Mouse (Mus musculus): ENCODE results near the gene Eif3i. TPM values are rescaled to one million over a fixed set of nuclear protein-coding genes. Genes with fewer than 3 reads are reported as not detected.
A peak's percentile ranks its signal among the peaks of the same experiment; 100 is the strongest.

Eif3i gene
- polyA plus RNA-seq, 1 experiment from 2014 or later, result 200 TPM

DNA sequence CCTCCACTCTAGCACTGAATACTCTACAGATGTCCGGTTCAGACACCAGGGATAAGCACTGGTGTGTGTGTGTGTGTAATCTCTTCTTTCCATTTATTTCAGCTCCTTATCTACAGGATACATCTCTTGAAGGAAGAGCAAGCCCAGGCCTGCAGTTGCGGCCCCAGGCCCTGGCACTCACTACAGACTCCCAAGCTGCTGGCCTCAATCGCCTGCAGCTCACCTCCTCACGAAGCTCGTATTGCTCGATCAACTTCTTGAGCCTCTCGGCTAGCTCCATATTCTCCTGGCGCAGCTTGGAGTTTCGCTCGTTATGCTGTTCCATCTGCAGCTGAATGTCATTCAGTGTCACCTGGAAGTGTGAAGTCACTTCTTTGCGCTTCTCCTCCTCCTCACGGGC lies 31.4 kb upstream of the Eif3i start:
- Histone ChIP-seq H3K27me3 (ENCODE audit: control insufficient read depth, insufficient read depth, low read length) (no peaks in the 10 kb centered on the region), H3K4me3 (ENCODE audit: low read depth, low read length) (no peak overlapping the region), H3K36me3 (ENCODE audit: control insufficient read depth, insufficient read depth, low read length) (peaks cover 80% of the 10 kb centered on the region), H3K9me3 (replicated peaks; ENCODE audit: control insufficient read depth, low read length) (no peaks in the 10 kb centered on the region), H3K27ac (ENCODE audit: low read depth, low read length) (no peak overlapping the region), H3K4me2 (no peak overlapping the region), H3K4me1 (ENCODE audit: control insufficient read depth, insufficient read depth, low read length) (no peaks in the 10 kb centered on the region), H3K9ac (ENCODE audit: low read depth, low read length) (no peak overlapping the region)
- WGBS (ENCODE audit: insufficient replicate concordance), result 91% methylated on average over 12 of the region's 12 CpGs
- ATAC-seq (replicated peaks; ENCODE audit: insufficient number of reproducible peaks, low FRiP score, low TSS enrichment), result no peak

- Histone ChIP-seq H3K27ac (ENCODE audit: low read depth, low read length) (no peak overlapping the region), H3K9ac (ENCODE audit: low read depth, low read length) (no peak overlapping the region), H3K4me3 (ENCODE audit: low read depth, low read length) (no peak overlapping the region), H3K9me3 (replicated peaks; ENCODE audit: control insufficient read depth, low read length) (no peaks in the 10 kb centered on the region), H3K27me3 (ENCODE audit: control insufficient read depth, insufficient read depth, low read length) (no peaks in the 10 kb centered on the region), H3K4me1 (ENCODE audit: control insufficient read depth, insufficient read depth, low read length) (no peaks in the 10 kb centered on the region), H3K4me2 (no peak overlapping the region), H3K36me3 (ENCODE audit: control insufficient read depth, insufficient read depth, low read length) (peaks cover 71% of the 10 kb centered on the region)
- 88% methylated on average over 4 of the region's 4 CpGs for WGBS (ENCODE audit: insufficient replicate concordance)
- no peak for ATAC-seq (replicated peaks; ENCODE audit: insufficient number of reproducible peaks, low FRiP score, low TSS enrichment)
Observed at GRCm38 (mm10) chr4:129630944-129631343, 30.5 kb upstream of the Eif3i start.

DNA sequence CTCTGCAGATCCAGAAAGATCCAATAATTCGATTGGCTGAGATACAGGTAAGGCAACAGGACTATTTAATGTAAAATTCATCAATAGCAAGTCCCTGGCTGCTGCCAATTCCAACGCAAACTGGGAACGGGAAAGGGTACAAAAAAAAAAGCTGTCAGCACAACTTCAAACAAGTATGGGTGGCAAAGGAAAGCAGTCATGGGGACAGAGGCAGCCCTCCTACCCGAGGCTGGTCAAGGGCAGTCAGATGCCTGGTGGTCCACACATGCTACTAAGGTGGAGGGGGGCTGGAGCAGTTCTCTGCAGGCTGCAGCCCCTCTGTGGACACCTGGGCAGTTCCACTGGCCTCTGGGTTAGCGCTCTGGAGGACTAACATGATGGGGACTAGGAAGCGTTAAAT lies 25.6 kb upstream of the Eif3i start:
- no peak overlapping the region for H3K4me3 ChIP-seq (ENCODE audit: low read depth, low read length)
- no peak overlapping the region for H3K4me2 ChIP-seq
- no peak for ATAC-seq (replicated peaks; ENCODE audit: insufficient number of reproducible peaks, low FRiP score, low TSS enrichment)
- no peaks in the 10 kb centered on the region for H3K27me3 ChIP-seq (ENCODE audit: control insufficient read depth, insufficient read depth, low read length)
- H3K9ac ChIP-seq (ENCODE audit: low read depth, low read length), result no peak overlapping the region
- WGBS (ENCODE audit: insufficient replicate concordance), result 72% methylated on average over 6 of the region's 6 CpGs
- H3K9me3 ChIP-seq (replicated peaks; ENCODE audit: control insufficient read depth, low read length), result no peaks in the 10 kb centered on the region
- H3K27ac ChIP-seq (ENCODE audit: low read depth, low read length), result no peak overlapping the region
- H3K4me1 ChIP-seq (ENCODE audit: control insufficient read depth, insufficient read depth, low read length), result peaks cover 22% of the 10 kb centered on the region
- H3K36me3 ChIP-seq (ENCODE audit: control insufficient read depth, insufficient read depth, low read length), result peaks cover 34% of the 10 kb centered on the region

DNA sequence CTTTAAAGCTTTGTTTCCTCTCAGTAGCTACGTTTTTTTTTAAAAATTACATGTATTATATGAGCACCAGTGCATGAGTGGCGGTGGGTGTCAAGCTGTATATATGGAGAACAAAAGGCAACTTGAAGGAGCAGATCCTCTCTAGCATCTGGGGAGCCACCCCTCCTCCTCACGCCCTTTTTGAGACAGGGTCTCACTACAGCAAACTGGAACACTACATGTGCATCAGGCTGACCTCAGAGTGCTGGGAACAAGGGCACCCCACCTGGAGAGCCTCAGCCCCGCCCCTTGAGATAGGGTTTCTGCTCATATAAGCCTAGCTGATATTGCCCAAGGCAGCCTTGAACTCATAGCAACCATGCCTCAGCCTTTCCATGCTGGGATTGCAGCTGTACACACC lies 25.0 kb upstream of the Eif3i start:
- peaks cover 29% of the 10 kb centered on the region for H3K36me3 ChIP-seq (ENCODE audit: control insufficient read depth, insufficient read depth, low read length)
- 43% methylated on average over 4 of the region's 4 CpGs for WGBS (ENCODE audit: insufficient replicate concordance)
- H3K4me1 ChIP-seq (ENCODE audit: control insufficient read depth, insufficient read depth, low read length), result peaks cover 22% of the 10 kb centered on the region

GRCm38 (mm10) chr4:129625029-129625370 lies 24.6 kb upstream of the Eif3i start:
- ATAC-seq (replicated peaks; ENCODE audit: insufficient number of reproducible peaks, low FRiP score, low TSS enrichment), result no peak
- Histone ChIP-seq H3K27me3 (ENCODE audit: control insufficient read depth, insufficient read depth, low read length) (no peaks in the 10 kb centered on the region), H3K9ac (ENCODE audit: low read depth, low read length) (peak overlapping the region; percentile 54), H3K27ac (ENCODE audit: low read depth, low read length) (peak overlapping the region; percentile 78), H3K9me3 (replicated peaks; ENCODE audit: control insufficient read depth, low read length) (no peaks in the 10 kb centered on the region), H3K36me3 (ENCODE audit: control insufficient read depth, insufficient read depth, low read length) (peaks cover 24% of the 10 kb centered on the region), H3K4me2 (peak overlapping the region; percentile 84), H3K4me1 (ENCODE audit: control insufficient read depth, insufficient read depth, low read length) (peaks cover 22% of the 10 kb centered on the region), H3K4me3 (ENCODE audit: low read depth, low read length) (peak overlapping the region; percentile 69)
- under 1% methylated on average over 6 of the region's 6 CpGs for WGBS (ENCODE audit: insufficient replicate concordance)

More for the DNA sequence above, 25.0 kb upstream of the Eif3i start:
- no peak for ATAC-seq (replicated peaks; ENCODE audit: insufficient number of reproducible peaks, low FRiP score, low TSS enrichment)
- H3K4me3 ChIP-seq (ENCODE audit: low read depth, low read length), result no peak overlapping the region
- H3K27me3 ChIP-seq (ENCODE audit: control insufficient read depth, insufficient read depth, low read length), result no peaks in the 10 kb centered on the region
- no peak overlapping the region for H3K27ac ChIP-seq (ENCODE audit: low read depth, low read length)
- H3K4me2 ChIP-seq, result peak overlapping the region; percentile 84
- no peak overlapping the region; the same call in 1 of the 2 replicates for H3K9ac ChIP-seq (ENCODE audit: low read depth, low read length)
- no peaks in the 10 kb centered on the region for H3K9me3 ChIP-seq (replicated peaks; ENCODE audit: control insufficient read depth, low read length)

DNA sequence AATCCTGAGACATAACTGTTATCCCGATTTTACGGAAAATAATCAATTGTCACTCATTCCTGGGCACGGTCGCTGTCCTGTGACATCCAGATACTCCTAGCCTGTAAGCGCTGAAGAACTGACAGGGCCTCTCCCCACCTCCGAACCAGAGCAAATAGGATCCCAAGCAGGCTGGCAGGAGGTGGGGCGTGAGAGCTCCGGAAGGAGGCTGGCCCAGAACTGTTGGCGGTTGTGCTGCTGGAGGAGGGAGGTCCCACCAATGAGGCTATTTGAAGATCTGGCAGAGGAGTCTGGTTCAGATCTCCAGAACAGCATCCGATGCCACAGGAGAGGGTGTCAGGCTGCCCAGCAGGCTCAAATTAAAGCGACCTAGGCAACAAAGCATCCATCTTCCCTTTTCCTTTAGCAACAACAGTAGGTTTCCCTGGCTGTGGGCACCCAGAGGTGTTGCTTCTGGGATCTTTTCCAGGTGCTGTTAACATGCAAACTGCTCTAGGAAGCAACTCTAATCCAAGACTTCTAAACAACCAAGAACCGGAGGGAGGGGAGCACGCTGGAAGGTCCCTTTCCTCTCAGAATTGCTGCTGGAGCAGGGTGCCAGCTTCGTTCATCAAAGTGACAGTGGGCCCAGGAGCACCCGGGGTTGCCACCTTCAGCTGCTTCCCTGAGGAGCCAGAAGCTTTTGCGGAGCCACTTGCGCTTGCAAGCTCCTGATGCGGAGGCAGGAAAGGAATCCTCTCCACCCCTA lies 24.0 kb upstream of the Eif3i start:
- Histone ChIP-seq H3K27ac (ENCODE audit: low read depth, low read length) (peak overlapping the region; percentile 78), H3K27me3 (ENCODE audit: control insufficient read depth, insufficient read depth, low read length) (no peaks in the 10 kb centered on the region), H3K4me2 (peak overlapping the region; percentile 84), H3K36me3 (ENCODE audit: control insufficient read depth, insufficient read depth, low read length) (peaks cover 18% of the 10 kb centered on the region), H3K4me3 (ENCODE audit: low read depth, low read length) (peak overlapping the region; percentile 69), H3K9ac (ENCODE audit: low read depth, low read length) (peak overlapping the region; percentile 82; the same call in 1 of the 2 replicates), H3K4me1 (ENCODE audit: control insufficient read depth, insufficient read depth, low read length) (peaks cover 22% of the 10 kb centered on the region), H3K9me3 (replicated peaks; ENCODE audit: control insufficient read depth, low read length) (no peaks in the 10 kb centered on the region)
- peak; percentile 86 for ATAC-seq (replicated peaks; ENCODE audit: insufficient number of reproducible peaks, low FRiP score, low TSS enrichment)
- 1% methylated on average over 18 of the region's 18 CpGs for WGBS (ENCODE audit: insufficient replicate concordance)

DNA sequence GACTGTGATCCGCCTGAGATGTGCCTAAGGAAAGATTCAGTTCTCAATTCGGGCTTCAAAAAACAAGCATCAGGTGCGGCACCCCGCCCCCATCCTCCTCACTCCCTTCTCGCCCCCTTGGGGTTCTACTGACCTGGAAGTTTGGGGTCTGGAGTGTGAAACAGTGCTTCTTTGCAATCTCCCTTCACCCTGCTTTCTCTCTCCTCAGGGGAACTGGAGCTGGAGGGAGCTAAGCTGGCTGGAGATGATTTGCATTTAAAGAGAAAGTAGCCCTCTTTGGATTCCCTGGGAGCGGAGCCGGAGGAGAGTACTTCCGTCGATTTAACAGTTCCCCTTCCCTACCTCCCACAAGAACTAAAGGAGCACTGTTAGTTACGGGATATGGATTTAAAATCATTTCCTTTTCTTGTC lies 23.2 kb upstream of the Eif3i start, which contains the start of gene Ccdc28b:
TSS of gene Ccdc28b (minus strand) at position 267 of the 411 bp plus-strand sequence.
- H3K4me1 ChIP-seq (ENCODE audit: control insufficient read depth, insufficient read depth, low read length), result peaks cover 22% of the 10 kb centered on the region
- peak within 1 kb of the TSS; percentile 82 for H3K9ac ChIP-seq (ENCODE audit: low read depth, low read length)
- WGBS (ENCODE audit: insufficient replicate concordance), result under 1% methylated on average over 10 of the region's 10 CpGs
- H3K9me3 ChIP-seq (replicated peaks; ENCODE audit: control insufficient read depth, low read length), result no peaks in the 10 kb centered on the region
- H3K4me3 ChIP-seq (ENCODE audit: low read depth, low read length), result peak within 1 kb of the TSS; percentile 69
- H3K27me3 ChIP-seq (ENCODE audit: control insufficient read depth, insufficient read depth, low read length), result no peaks in the 10 kb centered on the region
- peak within 1 kb of the TSS; percentile 78 for H3K27ac ChIP-seq (ENCODE audit: low read depth, low read length)
- H3K36me3 ChIP-seq (ENCODE audit: control insufficient read depth, insufficient read depth, low read length), result peaks cover 10% of the 10 kb centered on the region
- peak within 1 kb of the TSS; percentile 84 for H3K4me2 ChIP-seq
- ATAC-seq (replicated peaks; ENCODE audit: insufficient number of reproducible peaks, low FRiP score, low TSS enrichment), result no peak

DNA sequence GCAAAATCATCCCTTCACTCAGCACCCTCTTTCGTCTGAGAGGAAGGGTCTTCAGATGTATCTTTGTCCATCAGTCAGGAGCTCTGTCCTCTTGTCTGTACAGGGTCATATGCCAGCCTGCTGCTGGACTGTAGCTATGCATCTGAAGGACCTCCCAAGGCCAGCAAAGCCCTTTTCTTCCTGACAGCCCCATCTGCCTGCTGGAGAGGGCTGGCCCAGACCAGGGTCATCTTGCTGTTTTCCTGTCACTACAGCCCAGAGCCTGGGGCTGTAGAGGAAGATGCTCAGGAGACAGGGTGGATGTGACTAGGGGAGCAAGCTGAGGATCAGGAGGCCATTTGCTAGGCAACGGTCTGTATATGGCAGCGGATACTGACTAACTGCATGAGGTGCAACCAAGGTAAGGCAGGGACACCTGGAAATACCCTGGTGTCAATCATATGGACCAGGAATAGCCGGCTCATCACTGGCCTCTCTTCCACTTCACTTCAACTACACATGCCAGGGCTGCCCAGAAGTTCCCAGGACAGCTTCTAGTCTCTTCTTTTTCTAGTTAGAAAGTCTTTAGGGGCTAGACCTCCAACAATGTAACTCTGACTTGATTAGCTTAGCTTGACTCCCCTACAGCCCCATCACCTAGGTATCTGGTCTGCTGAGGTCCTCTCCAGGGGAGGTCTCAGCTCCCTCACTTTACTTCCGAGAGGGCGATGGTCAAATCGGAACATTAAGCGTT lies 22.5 kb upstream of the Eif3i start:
- no peak for ATAC-seq (replicated peaks; ENCODE audit: insufficient number of reproducible peaks, low FRiP score, low TSS enrichment)
- peak overlapping the region; percentile 69 for H3K4me3 ChIP-seq (ENCODE audit: low read depth, low read length)
- peak overlapping the region; percentile 82 for H3K9ac ChIP-seq (ENCODE audit: low read depth, low read length)
- H3K9me3 ChIP-seq (replicated peaks; ENCODE audit: control insufficient read depth, low read length), result no peaks in the 10 kb centered on the region
- peak overlapping the region; percentile 78; the same call in 1 of the 2 replicates for H3K27ac ChIP-seq (ENCODE audit: low read depth, low read length)
- H3K36me3 ChIP-seq (ENCODE audit: control insufficient read depth, insufficient read depth, low read length), result peaks cover 6% of the 10 kb centered on the region
- H3K4me2 ChIP-seq, result peak overlapping the region; percentile 84
- WGBS (ENCODE audit: insufficient replicate concordance), result 16% methylated on average over 8 of the region's 8 CpGs
- no peaks in the 10 kb centered on the region for H3K27me3 ChIP-seq (ENCODE audit: control insufficient read depth, insufficient read depth, low read length)
- peaks cover 27% of the 10 kb centered on the region for H3K4me1 ChIP-seq (ENCODE audit: control insufficient read depth, insufficient read depth, low read length)

All from heart, embryonic 11.5 days (tissue).